9 mouse cellular contexts compared by ENCODE assay signal in genomic region chr17:35044904-35045806, GRCm38 (mm10). TPM values are rescaled to one million over a fixed set of nuclear protein-coding genes. Genes with fewer than 3 reads are reported as not detected.
DNase-seq lines count a peak whose midpoint lies in the region; ATAC-seq and TF ChIP-seq lines count a peak whose summit lies in the region.
"Had no signal": no experiment of that assay in that cellular context is flagged by ENCODE, and none has a peak within 500 bp of the region (broad histone marks: within the 10 kb centered on the region; RNA-seq: fewer than 3 reads in every experiment).

No protein-coding gene starts in this region.

- H3K4me2 ChIP-seq in heart, embryonic 16.5 days (ENCODE audit: low read depth, low read length): peak overlapping the region; percentile 99
- peak overlapping the region; percentile 74; the same call in 1 of the 2 replicates for H3K4me2 ChIP-seq in hindbrain, postnatal 0 days (ENCODE audit: low read depth, low read length)
- peak overlapping the region; percentile 95 for H3K4me2 ChIP-seq in midbrain, embryonic 15.5 days

- no peaks in the 10 kb centered on the region for H3K9me3 ChIP-seq in heart, embryonic 16.5 days (replicated peaks; ENCODE audit: control insufficient read depth, low read length)
- no peaks in the 10 kb centered on the region for H3K9me3 ChIP-seq in hindbrain, postnatal 0 days (ENCODE audit: low read length)
- H3K9me3 ChIP-seq in midbrain, embryonic 15.5 days: no peaks in the 10 kb centered on the region

- H3K36me3 ChIP-seq in heart, embryonic 16.5 days (ENCODE audit: control insufficient read depth, insufficient read depth): no peaks in the 10 kb centered on the region
- H3K36me3 ChIP-seq in hindbrain, postnatal 0 days (ENCODE audit: insufficient read depth, low read length): no peaks in the 10 kb centered on the region
- no peaks in the 10 kb centered on the region for H3K36me3 ChIP-seq in midbrain, embryonic 15.5 days (replicated peaks)

- intact Hi-C loops in heart, postnatal 14 days (cut with DNase I): loop anchor here (2.0 kb wide), 1 partner anchor 22 kb away; no protein-coding TSS in a partner anchor
- intact Hi-C loops in left cerebral cortex, postnatal 14 days (cut with DNase I): no loop called here

- TF ChIP-seq CTCF in hindbrain, postnatal 0 days (IDR thresholded peaks at IDR 0.05; ENCODE audit: low read depth): no peak

- peak overlapping the region; percentile 94 for H3K27ac ChIP-seq in heart, embryonic 16.5 days (ENCODE audit: low read length)
- H3K27ac ChIP-seq in brown adipose tissue, adult 24 weeks (replicated peaks; ENCODE audit: low read depth, low read length): peak overlapping the region; percentile 26; the same call in 1 of the 2 replicates
- no peak overlapping the region for H3K27ac ChIP-seq in hindbrain, postnatal 0 days
- H3K27ac ChIP-seq in midbrain, embryonic 15.5 days: no peak overlapping the region

- peak overlapping the region; percentile 72 for H3K4me3 ChIP-seq in heart, embryonic 16.5 days (ENCODE audit: low read length)
- H3K4me3 ChIP-seq in brown adipose tissue, adult 24 weeks (ENCODE audit: insufficient read depth, low read depth, low read length): no peak overlapping the region
- H3K4me3 ChIP-seq in hindbrain, postnatal 0 days (ENCODE audit: low read length): no peak overlapping the region
- H3K4me3 ChIP-seq in midbrain, embryonic 15.5 days: 0 out of 2 replicates have a peak overlapping the region, but pooled peaks have one; percentile 64

- no peak for DNase-seq in heart, postnatal 14 days
- DNase-seq in hindbrain, postnatal 0 days (ENCODE audit: low spot score): no peak
- no peak for DNase-seq in left cerebral cortex, postnatal 14 days (ENCODE audit: low spot score in 2 of 2)
- DNase-seq in right cerebral cortex, adult 18-20 months: no peak
- no peak for DNase-seq in cerebellum, postnatal 36 days

- WGBS in heart, embryonic 16.5 days: 56% methylated on average over 7 of the region's 7 CpGs
- 87% methylated on average over 7 of the region's 7 CpGs for WGBS in hindbrain, postnatal 0 days
- WGBS in midbrain, embryonic 15.5 days: 88% methylated on average over 7 of the region's 7 CpGs

- H3K27me3 ChIP-seq in heart, embryonic 16.5 days (ENCODE audit: control insufficient read depth, insufficient read depth, low read length): no peaks in the 10 kb centered on the region
- no peaks in the 10 kb centered on the region for H3K27me3 ChIP-seq in hindbrain, postnatal 0 days (ENCODE audit: insufficient read depth, low read length)
- H3K27me3 ChIP-seq in midbrain, embryonic 15.5 days (replicated peaks): no peaks in the 10 kb centered on the region
- H3K27me3 ChIP-seq: Patski had no signal

- ATAC-seq in heart, embryonic 16.5 days (replicated peaks; ENCODE audit: extremely low read depth, insufficient read depth, low FRiP score): no peak
- no peak for ATAC-seq in hindbrain, postnatal 0 days
- no peak for ATAC-seq in midbrain, embryonic 15.5 days (replicated peaks)

- peak overlapping the region; percentile 96 for H3K9ac ChIP-seq in heart, embryonic 16.5 days (ENCODE audit: low read length)
- H3K9ac ChIP-seq in hindbrain, postnatal 0 days (replicated peaks; ENCODE audit: low read length): no peak overlapping the region; the same call in 1 of the 2 replicates
- no peak overlapping the region for H3K9ac ChIP-seq in midbrain, embryonic 15.5 days

- peaks cover 39% of the 10 kb centered on the region for H3K4me1 ChIP-seq in heart, embryonic 16.5 days (ENCODE audit: control insufficient read depth, insufficient read depth, low read length)
- H3K4me1 ChIP-seq in brown adipose tissue, adult 24 weeks (ENCODE audit: control insufficient read depth, insufficient read depth, insufficient read length, low read length): peaks cover 12% of the 10 kb centered on the region; the same call in 1 of the 2 replicates
- H3K4me1 ChIP-seq in hindbrain, postnatal 0 days (ENCODE audit: insufficient read depth, low read length): 0 out of 2 replicates have a peak, but pooled peaks cover 4% of the 10 kb centered on the region
- H3K4me1 ChIP-seq in midbrain, embryonic 15.5 days: peaks cover 16% of the 10 kb centered on the region

RNA-seq across cellular contexts. Expression of gene Msh5, which starts 1.4 kb away (rescaled TPM):
- 3.5 and 3.7 TPM in 2 replicates for polyA plus RNA-seq in heart, embryonic 16.5 days (2015; fragmentation: Nextera tagmentation; extraction: Ambion mirVana)
- 1 to 10 TPM; 1.6 to 2.0 TPM for total RNA-seq in heart, postnatal 14 days (2021)
- not detected in 2 replicates for polyA plus RNA-seq in brown adipose tissue, adult 24 weeks (2012; ENCODE audit: insufficient read depth, insufficient read length, missing spikeins)
- total RNA-seq in hindbrain, postnatal 0 days (2014; rRNA removed): 1.1 and 6.4 TPM in 2 replicates
- polyA plus RNA-seq in hindbrain, postnatal 0 days (2015; fragmentation: Nextera tagmentation; extraction: Ambion mirVana): 2.2 and 3.1 TPM in 2 replicates
- 1.6 and 3.3 TPM in 2 replicates for polyA plus RNA-seq in midbrain, embryonic 15.5 days (2015; fragmentation: Nextera tagmentation; extraction: Ambion mirVana)
- under 1 TPM; 0.59 to 0.75 TPM for total RNA-seq in left cerebral cortex, postnatal 14 days (2021)

RNA-seq across cellular contexts. Expression of gene Clic1, which starts 4.6 kb away (rescaled TPM):
- 349 and 372 TPM in 2 replicates for polyA plus RNA-seq in heart, embryonic 16.5 days (2015; fragmentation: Nextera tagmentation; extraction: Ambion mirVana)
- 10 to 100 TPM; 61.6 to 72.9 TPM for total RNA-seq in heart, postnatal 14 days (2021)
- polyA plus RNA-seq in brown adipose tissue, adult 24 weeks (2012; ENCODE audit: insufficient read depth, insufficient read length, missing spikeins): 13.6 and 16.8 TPM in 2 replicates
- total RNA-seq in hindbrain, postnatal 0 days (2014; rRNA removed): 56.9 and 59.5 TPM in 2 replicates
- polyA plus RNA-seq in hindbrain, postnatal 0 days (2015; fragmentation: Nextera tagmentation; extraction: Ambion mirVana): 81.9 and 88.5 TPM in 2 replicates
- 62.4 and 72.1 TPM in 2 replicates for polyA plus RNA-seq in midbrain, embryonic 15.5 days (2015; fragmentation: Nextera tagmentation; extraction: Ambion mirVana)
- 10 to 100 TPM; 10.1 to 13.8 TPM for total RNA-seq in left cerebral cortex, postnatal 14 days (2021)

RNA-seq across cellular contexts. Expression of gene Ddah2, which starts 13.7 kb away (rescaled TPM):
- 171 and 193 TPM in 2 replicates for polyA plus RNA-seq in heart, embryonic 16.5 days (2015; fragmentation: Nextera tagmentation; extraction: Ambion mirVana)
- 10 to 100 TPM; 49.3 to 50.0 TPM for total RNA-seq in heart, postnatal 14 days (2021)
- polyA plus RNA-seq in brown adipose tissue, adult 24 weeks (2012; ENCODE audit: insufficient read depth, insufficient read length, missing spikeins): 9.4 and 11.6 TPM in 2 replicates
- 216 and 228 TPM in 2 replicates for total RNA-seq in hindbrain, postnatal 0 days (2014; rRNA removed)
- polyA plus RNA-seq in hindbrain, postnatal 0 days (2015; fragmentation: Nextera tagmentation; extraction: Ambion mirVana): 322 and 331 TPM in 2 replicates
- 337 and 380 TPM in 2 replicates for polyA plus RNA-seq in midbrain, embryonic 15.5 days (2015; fragmentation: Nextera tagmentation; extraction: Ambion mirVana)
- 10 to 100 TPM; 16.9 to 19.4 TPM for total RNA-seq in left cerebral cortex, postnatal 14 days (2021)

RNA-seq across cellular contexts. Expression of gene Sapcd1, which starts 17.3 kb away (rescaled TPM):
- polyA plus RNA-seq in heart, embryonic 16.5 days (2015; fragmentation: Nextera tagmentation; extraction: Ambion mirVana): 1.9 and 3.0 TPM in 2 replicates
- under 1 TPM; 0.34 to 0.48 TPM for total RNA-seq in heart, postnatal 14 days (2021)
- not detected in 2 replicates for polyA plus RNA-seq in brown adipose tissue, adult 24 weeks (2012; ENCODE audit: insufficient read depth, insufficient read length, missing spikeins)
- total RNA-seq in hindbrain, postnatal 0 days (2014; rRNA removed): 0.65 and 2.1 TPM in 2 replicates
- 2.4 and 2.7 TPM in 2 replicates for polyA plus RNA-seq in hindbrain, postnatal 0 days (2015; fragmentation: Nextera tagmentation; extraction: Ambion mirVana)
- polyA plus RNA-seq in midbrain, embryonic 15.5 days (2015; fragmentation: Nextera tagmentation; extraction: Ambion mirVana): 2.5 and 2.7 TPM in 2 replicates
- under 1 TPM in 1 of 2 experiments, not detected in 1; 0.92 TPM for total RNA-seq in left cerebral cortex, postnatal 14 days (2021)

RNA-seq across cellular contexts. Expression of gene Ly6g6c, which starts 20.0 kb away (rescaled TPM):
- polyA plus RNA-seq in heart, embryonic 16.5 days (2015; fragmentation: Nextera tagmentation; extraction: Ambion mirVana): 0.17 TPM in 1 of 2 replicates, not detected in the other
- not detected for total RNA-seq in heart, postnatal 14 days (2021)
- not detected in 2 replicates for polyA plus RNA-seq in brown adipose tissue, adult 24 weeks (2012; ENCODE audit: insufficient read depth, insufficient read length, missing spikeins)
- not detected in 2 replicates for total RNA-seq in hindbrain, postnatal 0 days (2014; rRNA removed)
- not detected in 2 replicates for polyA plus RNA-seq in hindbrain, postnatal 0 days (2015; fragmentation: Nextera tagmentation; extraction: Ambion mirVana)
- polyA plus RNA-seq in midbrain, embryonic 15.5 days (2015; fragmentation: Nextera tagmentation; extraction: Ambion mirVana): 0.31 TPM in 1 of 2 replicates, not detected in the other
- not detected for total RNA-seq in left cerebral cortex, postnatal 14 days (2021)
- polyA plus RNA-seq: Patski had no signal

Comparison
In these comparisons a context has a peak if more than half of its experiments do, and no peak if none do; other contexts are left out.
1. H3K27ac ChIP-seq: peak in heart, embryonic 16.5 days (single experiment) and brown adipose tissue, adult 24 weeks (single experiment); none in hindbrain, postnatal 0 days (single experiment) and midbrain, embryonic 15.5 days (single experiment).
2. H3K4me3 ChIP-seq: peak in heart, embryonic 16.5 days (single experiment) and midbrain, embryonic 15.5 days (single experiment); none in brown adipose tissue, adult 24 weeks (single experiment) and hindbrain, postnatal 0 days (single experiment).
3. RNA of gene Ddah2, which starts 13.7 kb away (polyA plus RNA-seq): 337 to 380 TPM in midbrain, embryonic 15.5 days, 322 to 331 TPM in hindbrain, postnatal 0 days and 171 to 193 TPM in heart, embryonic 16.5 days; 9.4 to 11.6 TPM in brown adipose tissue, adult 24 weeks; every median in the first group is over 10 times any median in the second.
4. Peak in every context shown above with its lines, with median percentiles within 50 percentile points of each other: H3K4me2 ChIP-seq.